Mouse (Mus musculus) ovary, postnatal 14 days (tissue): ENCODE data around the gene Pdgfa.
A peak's percentile ranks its signal among the peaks of the same experiment; 100 is the strongest.

ENCODE experiments used
- DNase-seq: peaks from one replicate; pipeline ENCODE4 v3.0.0; 2022; ENCODE audit warnings: low spot score

Pdgfa gene

DNA sequence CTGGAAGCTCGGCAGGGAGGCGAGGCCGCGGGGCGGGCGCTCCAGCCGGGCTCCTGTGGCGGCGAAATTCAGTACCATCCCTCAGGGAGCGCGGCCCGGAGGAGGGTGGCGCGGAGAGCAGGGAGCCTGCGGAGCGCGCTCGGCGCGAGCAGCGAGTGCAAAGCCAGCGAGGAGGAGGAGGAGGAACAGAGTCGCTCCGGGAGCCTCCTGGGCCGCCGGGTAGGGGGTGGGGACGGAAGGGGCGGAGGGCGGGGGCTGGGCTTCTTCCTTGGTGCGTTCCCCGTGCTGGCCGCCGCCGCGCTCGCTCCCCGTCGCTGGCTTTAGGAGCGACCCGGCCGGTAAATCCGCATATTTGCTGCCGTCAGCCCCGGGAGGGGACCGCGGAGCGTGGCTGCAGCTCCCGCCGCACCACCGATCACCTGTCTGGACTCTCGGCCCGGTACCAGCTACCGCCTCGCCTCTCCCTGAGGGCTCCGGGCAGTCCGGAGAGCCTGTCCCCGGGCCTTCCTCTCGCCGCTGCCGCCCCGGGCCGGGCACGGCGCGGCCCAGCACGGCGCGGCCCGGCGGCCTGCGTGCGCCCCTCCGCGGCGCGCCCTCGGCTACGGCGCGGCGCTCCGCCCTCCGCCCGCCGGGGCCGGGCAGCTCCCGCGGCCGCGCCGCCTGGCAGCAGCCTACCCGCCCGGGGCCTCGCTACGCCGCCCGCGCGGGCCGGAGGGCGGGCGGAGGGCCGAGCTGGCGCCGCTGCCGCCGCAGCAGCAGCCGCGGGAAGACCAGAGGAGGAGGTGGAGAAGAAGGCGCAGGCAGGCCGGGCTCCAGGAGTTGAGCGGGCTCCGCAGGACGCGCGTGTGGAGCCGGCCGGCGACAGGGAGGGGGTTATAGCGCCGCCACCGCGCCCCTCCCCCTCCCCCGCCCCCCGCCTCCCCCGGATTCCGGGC lies 2.1 kb downstream of the Pdgfa start:
- peak; percentile 64 for DNase-seq

- no peak for DNase-seq
These were observed 2.9 kb downstream of the Pdgfa start for GRCm38 (mm10) chr5:138994108-138994785.

DNA sequence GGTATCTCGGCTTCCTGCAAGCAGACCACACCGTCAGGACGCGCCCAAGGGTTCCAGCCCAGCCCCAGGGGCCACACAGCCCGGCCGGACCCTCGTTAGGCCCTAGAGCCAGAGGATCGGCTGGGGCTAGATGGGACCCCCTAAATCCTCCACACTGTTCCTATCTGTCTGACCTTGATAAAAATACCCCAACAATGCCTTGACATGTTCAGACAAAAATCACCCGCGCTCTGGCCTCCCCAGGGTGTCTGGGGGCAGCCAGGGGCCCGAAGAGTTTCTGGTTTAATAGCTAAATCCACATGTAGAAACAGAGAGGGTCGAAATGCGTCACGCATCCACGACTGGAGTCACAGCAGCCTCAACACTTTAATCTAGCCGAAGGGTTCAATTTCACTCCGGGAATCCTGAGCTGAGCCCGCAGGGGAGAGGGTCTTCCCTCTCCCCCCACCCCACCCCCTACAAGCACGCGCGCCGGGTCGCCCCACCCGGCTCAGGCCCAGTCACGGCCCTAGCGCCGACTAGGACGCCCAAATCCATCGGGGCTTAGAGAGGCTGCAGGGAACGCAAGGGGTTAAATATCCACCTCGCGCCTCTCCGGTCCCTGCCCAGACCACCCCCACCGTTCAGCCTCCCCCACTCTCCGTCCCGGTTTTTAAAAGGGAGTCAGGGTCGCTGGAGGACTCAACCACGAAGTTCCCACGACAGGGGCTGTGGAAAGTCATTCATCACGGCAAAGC lies 3.6 kb downstream of the Pdgfa start:
- no peak for DNase-seq

GRCm38 (mm10) chr5:138992611-138993370 lies 4.4 kb downstream of the Pdgfa start:
- DNase-seq = no peak

GRCm38 (mm10) chr5:138991734-138992133 lies 5.4 kb downstream of the Pdgfa start:
- DNase-seq = no peak

DNA sequence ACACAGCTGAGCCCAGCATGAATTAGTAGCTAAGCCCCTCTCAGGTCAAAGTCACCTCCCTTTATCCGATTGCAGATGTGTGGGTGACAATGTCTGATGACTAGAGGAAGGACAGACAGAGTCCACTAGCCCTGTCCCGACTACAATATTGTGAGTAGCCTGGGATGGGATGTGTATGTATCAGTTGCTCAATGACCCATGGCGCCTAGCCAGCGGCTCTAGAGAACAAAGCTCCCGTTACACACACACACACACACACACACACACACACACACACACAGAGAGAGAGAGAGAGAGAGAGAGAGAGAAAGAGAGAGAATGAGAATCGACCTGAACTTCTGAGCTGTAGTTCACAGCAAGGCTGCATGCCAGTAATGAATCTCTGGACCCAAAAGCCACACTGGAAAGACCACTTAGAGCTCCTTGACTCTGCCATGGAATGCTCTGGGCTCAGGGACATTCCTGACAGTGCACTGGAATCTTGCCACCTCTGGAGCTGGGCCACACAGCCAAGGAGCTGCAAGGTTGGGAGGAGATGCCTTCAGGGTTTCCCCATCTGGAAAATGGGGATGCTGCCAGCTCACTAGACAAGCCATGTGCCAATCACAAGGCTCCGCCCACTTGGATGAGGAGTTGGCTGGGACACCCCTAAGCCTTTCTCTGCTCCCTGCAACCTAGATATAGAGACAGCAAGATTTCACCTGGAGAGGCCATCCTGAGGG lies 6.3 kb downstream of the Pdgfa start:
- DNase-seq = peak; percentile 18

- no peak for DNase-seq
These were observed 7.6 kb downstream of the Pdgfa start for GRCm38 (mm10) chr5:138989567-138989966.

- DNase-seq = peak; percentile 38
These were observed 8.4 kb downstream of the Pdgfa start for GRCm38 (mm10) chr5:138988764-138989163.

DNA sequence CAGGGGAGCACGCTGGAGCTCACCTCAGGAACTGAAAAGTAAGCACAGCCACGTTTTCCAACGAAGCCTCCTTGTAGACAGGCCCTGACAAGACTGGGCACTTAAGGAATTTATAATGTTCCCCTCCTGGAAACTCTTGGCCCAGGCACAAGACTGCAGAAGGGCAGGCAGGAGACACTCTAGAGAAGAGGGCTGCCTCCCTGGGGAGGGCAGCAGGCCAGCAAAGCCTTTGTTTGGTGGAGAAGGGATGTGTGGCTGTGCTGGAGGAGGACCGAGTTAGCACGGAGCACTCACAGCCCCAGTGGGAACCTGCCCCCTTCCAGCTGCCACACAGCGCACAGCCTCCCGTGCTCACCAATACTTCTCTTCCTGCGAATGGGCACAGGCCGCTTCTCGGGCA lies 9.2 kb downstream of the Pdgfa start:
- no peak for DNase-seq

DNA sequence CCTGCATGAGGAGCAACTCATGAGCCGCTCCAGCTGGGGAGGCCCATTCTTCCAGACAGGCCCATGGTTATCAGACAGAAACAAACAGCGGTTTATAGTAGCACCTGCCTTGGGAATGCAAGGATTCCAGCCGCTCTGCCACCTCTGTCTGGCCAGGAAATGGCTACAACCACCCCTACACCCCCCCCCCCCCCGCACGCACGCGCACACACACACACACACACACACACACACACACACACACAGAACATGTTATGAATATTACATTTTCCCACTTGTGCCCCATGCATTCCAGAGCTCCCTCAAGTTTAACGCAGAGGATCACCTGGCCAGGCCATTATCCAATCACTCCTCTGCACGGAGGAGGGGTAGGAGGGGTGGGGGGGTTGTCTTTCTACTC lies 15.2 kb downstream of the Pdgfa start:
- no peak for DNase-seq

DNA sequence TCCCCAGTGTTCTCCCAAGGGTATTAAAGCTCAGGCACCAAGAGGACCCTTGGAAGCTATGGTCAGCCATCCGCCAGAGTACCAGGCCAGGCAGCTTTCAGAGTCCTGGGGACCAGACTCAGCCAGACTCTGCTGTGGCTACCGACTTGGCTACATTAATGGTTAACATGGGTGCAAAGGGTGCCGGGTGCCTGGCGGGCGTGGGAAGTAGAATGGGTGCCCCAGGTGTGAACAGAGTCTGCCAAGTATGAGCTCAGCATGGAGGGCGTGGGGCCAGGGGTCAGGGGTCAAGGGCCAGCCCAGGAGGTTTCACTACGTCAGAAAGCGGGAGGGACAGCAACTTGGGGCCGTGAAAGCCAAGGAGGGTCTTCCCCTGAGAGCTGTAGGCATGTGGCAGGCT lies 16.6 kb downstream of the Pdgfa start:
- no peak for DNase-seq

DNA sequence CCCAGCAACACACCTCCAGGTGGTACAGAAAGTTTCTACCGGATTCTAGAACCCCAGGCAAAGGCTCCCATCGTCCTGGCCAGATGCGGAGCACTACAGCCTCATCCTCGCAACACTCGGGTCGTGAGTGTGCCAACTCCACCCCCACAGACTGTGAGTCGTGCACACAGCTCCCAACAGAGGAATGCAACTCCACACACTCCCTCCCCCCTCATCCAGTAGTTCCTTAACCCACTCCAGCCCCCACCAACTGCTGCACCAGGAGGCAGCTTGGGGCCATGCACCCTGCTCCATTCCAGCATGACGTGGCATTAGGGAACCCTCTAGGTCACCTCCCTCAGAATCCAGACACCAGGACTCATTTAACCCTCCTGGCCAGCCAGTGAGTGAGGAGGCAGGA lies 17.3 kb downstream of the Pdgfa start:
- DNase-seq = no peak

DNA sequence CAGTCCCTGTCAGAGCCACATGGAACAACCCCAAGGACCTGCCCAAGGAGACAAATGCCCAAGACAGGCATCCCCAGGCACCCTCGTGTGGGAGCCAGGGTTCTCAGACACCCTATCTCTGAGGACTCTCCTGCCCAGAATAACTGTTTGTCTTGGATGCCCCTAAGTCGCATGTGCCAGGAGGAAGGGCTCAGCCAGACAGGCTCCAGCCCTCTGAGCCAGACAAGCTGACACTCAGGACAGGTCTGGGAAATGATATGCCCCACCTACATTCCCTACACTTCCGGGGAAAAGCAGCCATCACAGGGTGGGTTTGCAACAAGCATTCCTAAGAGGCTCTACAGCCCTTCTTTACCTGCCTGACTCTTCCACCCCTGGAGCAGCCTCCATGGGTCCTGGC lies 19.4 kb downstream of the Pdgfa start:
- no peak for DNase-seq

DNA sequence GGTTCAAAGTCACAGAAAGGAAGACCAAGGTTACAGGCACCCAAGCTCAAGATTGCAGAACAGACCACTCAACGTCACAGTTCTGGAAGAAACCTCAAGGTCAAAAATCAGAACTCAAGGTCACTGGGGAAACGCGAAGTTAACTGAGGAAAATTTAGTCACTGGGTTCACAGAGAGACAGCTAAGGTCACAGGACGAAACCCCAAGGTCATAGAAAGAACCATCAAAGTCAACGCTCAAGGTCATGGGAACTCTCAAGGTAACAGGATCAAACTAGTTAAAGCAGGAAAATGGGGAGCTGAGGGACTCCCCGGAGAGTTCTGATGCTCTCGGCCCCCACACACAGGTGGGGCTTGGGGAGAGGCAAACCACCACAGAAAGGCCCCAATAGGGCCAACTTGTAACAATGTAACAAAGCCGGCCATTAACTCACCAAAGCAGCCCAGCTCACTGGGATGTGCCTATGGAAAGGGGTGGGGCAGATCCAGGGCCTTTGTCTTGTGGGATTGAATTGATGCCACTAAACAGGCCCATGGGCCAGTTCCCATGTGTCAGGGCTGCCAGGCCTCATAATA lies 22.2 kb downstream of the Pdgfa start:
- no peak for DNase-seq

DNA sequence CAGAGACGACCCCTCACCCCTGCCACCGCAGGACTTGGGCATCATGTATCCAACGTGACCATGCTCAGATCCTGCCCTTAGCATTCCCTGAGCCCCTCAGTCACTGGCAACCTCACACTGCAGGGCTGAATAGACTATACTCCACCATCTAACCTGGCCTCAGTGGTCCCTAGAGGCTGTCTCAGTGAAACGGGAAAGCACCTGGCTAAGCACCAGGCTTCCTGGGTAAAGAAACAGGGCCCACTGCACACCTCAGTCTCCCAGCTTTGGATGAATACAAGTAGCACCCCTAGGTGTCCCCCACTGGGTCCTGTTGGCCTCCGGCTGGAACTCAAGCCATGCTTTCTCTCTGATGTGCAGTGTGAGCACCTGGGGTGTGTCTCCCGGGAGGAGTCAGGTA lies 23.7 kb downstream of the Pdgfa start:
- no peak for DNase-seq

DNA sequence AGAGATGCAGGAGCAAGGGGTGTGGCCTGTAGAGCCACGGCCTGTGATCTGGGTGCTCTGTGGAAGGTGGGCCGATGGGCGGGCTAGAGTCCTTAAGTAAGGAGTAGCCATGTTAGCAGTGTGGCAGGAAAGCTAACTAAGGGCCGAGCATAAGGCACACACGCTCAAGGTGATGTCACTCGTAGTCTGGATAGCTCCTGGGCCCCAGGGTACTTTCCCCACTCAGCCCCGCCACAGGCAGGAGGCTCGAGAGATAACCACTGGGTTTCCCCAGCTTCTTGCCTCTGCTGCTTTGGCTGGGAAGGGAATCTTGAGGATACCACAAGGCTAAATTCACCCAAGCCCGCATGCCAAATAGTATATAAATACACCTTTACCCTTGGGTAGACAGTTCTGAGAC lies 25.8 kb downstream of the Pdgfa start:
- no peak for DNase-seq

DNA sequence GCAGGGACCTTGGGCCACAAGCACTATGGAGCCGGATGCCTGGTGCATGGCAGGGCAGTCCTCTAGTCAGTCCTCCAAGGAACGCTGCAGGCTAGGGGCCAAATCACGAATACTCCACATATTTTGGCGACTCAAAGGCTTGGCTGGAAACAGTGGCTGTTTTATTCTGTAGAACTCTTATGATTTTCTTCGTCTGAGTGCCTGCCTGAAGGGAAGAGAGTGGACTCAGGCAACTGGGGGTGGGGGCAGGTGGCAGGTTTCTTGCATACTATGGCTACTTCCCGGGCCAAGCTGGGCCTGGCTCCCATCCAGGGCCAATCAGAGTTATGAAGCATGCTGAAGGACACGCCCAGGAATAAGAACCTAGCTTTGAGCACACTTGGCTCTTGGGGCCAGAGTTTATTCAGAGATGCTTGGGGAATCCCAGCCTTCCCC lies 27.1 kb downstream of the Pdgfa start:
- peak; percentile 37 for DNase-seq

DNA sequence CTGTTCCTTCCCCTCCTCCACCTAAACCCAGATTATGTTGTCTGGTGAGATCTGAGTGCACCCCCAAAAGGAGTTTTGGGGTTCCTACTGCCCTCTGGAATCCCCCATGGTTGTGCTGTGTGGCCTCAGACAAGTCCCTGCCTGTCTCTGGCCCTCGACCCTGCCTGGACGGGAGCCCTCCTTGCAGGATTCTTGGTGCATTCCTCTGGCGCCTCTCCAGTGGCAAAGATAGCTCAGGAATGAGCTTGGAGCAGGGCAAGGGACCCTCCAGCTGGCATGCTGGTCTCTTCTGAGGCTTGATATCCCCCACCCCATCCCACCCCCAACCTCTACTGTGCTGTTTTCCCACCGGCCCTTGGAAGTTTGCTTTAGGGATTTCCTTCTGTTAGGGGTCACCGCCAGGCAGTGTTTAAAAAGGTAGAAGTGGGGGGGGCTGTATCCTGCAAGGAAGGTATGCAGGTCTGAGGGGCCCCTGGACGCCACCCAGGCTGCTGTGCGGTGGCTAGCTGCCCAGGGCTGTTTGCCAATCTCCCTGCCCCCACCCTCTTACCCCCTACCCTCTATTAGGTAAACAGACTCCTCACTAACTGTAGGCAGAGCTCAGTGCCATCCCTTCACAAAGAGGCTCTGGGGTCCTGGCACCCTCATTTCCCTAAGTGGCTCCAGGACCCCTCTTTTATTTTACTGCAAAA lies 31.0 kb downstream of the Pdgfa start:
- DNase-seq = no peak

DNA sequence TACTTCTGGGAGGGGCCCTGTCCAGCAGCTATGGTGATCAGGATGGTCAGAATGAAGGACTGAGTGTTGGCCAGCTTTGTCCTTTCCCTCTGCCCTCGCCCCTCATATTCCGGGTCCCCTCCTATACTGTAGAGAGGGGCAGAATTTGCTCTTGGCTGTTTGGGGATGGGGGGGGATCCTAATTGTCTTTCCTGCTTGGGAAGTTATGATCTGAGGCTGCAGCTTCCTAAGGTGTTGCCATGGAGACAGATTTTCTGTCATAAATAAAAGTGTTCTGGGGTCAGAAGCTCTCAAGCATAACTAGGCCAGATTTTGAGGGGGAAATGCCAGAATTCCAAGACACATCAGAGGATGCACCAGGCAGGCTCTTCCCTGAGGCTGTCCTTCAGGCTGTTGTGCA lies 31.6 kb downstream of the Pdgfa start:
- DNase-seq = no peak

DNA sequence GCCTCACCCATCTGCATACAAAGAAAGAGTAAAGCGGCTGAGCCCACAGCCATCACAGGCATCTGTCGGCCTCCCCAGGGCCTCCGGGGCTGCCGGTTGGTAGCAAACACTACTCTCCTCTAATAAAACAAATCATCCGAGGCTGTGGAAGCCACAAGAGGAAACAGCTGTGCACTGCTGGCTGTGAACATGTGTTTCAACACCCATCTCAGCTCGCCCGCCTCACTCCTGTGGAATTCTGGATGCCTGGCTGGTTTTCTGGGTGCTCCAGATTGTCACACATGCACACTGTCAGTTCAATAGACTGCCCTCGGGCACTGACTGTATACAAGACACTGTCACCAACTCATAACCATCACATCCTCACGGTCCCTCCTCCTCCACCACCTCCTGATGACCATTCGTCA lies 40.7 kb downstream of the Pdgfa start:
- DNase-seq = no peak
